Mouse (Mus musculus): Measurements from ENCODE around the gene Knop1.

GRCm38 (mm10) chr7:118817741-118818140 lies 38.3 kb downstream of the Knop1 start:
- no peak for TF ChIP-seq POLR2A (IDR thresholded peaks at IDR 0.05; ENCODE audit: low read depth, low read length)
- TF ChIP-seq CTCF (IDR thresholded peaks at IDR 0.05; ENCODE audit: borderline replicate concordance, insufficient read depth, low read length): no peak

Data from embryonic fibroblast, embryonic 13.5 days (primary cell).